Mouse (Mus musculus) spleen, postnatal 10 days (tissue): ENCODE results near the gene 4930544D05Rik.
A peak's percentile ranks its signal among the peaks of the same experiment; 100 is the strongest.

Experiments used
- DNase-seq, 2 experiments: peaks; one replicate each; pipeline ENCODE4 v3.0.0; 2021 to 2022; ENCODE audit warnings: low spot score in 2 of 2

The 4930544D05Rik gene

GRCm38 (mm10) chr11:70598451-70598953 is 17.1 kb upstream of the 4930544D05Rik start:
- DNase-seq, result no peak

GRCm38 (mm10) chr11:70605024-70605566 is 10.6 kb upstream of the 4930544D05Rik start:
- DNase-seq, result peak; percentile 54 to 79

GRCm38 (mm10) chr11:70606717-70607116 is 8.9 kb upstream of the 4930544D05Rik start:
- no peak for DNase-seq

DNA sequence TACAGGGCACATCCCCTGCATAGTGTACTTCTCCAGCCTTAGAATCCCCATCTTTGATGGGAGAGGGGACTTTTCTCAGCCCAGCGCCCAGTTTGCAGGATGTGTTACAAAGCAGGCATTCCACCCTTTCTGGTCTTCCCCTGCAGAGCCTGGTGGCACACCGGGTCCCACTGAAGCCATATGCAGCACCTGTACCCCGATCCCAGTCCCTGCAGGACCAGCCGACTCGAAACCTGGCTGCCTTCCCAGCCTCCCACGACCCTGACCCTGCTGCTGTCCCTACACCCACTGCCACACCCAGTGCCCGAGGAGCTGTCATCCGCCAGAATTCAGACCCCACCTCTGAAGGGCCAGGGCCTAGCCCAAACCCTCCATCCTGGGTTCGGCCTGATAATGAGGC is 8.0 kb upstream of the 4930544D05Rik start:
- DNase-seq, result no peak

- DNase-seq, result peak; percentile 14 to 72
Measured at GRCm38 (mm10) chr11:70608381-70609066, 7.1 kb upstream of the 4930544D05Rik start.

GRCm38 (mm10) chr11:70610752-70611151 is 4.9 kb upstream of the 4930544D05Rik start:
- DNase-seq, result no peak

DNA sequence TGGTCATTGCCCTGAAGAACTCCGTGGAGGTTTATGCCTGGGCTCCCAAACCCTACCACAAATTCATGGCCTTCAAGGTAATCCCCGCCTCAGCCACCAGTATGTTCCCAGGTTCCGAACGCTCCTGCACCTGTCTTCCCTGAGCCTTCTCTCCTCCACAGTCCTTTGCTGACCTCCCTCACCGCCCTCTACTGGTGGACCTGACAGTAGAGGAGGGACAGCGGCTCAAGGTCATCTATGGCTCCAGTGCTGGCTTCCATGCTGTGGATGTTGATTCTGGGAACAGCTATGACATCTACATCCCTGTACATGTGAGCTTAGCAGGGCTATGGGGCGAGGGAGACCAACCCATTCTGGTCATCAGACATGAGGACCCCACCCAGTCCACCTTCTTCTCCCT is 3.1 kb upstream of the 4930544D05Rik start:
- DNase-seq, result no peak

GRCm38 (mm10) chr11:70615074-70615473 is 574 bp upstream of the 4930544D05Rik start:
- peak; percentile 48 to 79 for DNase-seq

GRCm38 (mm10) chr11:70619101-70619500 is 3.5 kb downstream of the 4930544D05Rik start, which contains the start of gene Chrne:
TSS of gene Chrne (minus strand) at chr11:70619216.
- DNase-seq, result no peak

DNA sequence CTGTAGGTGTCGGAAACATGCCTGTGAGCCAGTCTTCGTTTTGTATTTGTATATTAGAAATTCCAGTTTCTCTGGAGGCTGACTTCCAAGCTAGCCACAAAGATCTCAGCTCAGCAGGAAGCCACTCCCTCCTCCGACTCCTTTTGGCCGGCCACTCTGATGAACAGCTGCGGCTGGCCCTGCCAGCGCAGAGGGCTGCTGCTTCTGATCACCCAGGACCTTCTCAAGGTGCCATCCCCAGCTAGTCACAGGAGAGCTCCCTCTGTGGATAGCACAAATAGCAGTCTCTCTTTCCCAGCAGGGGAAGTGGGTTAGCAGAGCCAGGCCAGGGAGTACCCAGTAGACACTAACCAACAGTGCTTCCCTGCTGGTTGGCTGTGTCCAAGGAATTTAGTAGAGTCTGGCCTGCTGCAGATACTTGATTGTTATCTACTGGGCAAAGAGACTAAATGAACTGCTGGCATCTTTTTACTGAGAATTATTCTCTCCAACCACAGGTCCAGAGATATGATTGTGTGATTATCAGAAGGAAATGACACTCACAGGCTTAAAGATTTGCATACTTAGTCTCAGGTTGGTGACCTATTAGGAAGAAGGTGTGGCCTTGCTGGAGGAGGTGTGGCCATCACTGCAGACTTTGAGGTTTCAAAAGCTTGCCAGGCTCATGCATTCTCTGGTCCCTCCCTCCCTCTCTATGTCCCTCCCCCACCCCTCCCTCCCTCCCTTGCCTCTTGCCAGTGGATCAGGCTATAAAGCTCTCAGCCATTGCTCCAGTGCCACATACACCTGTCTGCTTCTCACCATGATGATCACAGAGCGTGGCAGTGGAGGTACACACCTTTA is 6.5 kb downstream of the 4930544D05Rik start:
- no peak for DNase-seq

DNA sequence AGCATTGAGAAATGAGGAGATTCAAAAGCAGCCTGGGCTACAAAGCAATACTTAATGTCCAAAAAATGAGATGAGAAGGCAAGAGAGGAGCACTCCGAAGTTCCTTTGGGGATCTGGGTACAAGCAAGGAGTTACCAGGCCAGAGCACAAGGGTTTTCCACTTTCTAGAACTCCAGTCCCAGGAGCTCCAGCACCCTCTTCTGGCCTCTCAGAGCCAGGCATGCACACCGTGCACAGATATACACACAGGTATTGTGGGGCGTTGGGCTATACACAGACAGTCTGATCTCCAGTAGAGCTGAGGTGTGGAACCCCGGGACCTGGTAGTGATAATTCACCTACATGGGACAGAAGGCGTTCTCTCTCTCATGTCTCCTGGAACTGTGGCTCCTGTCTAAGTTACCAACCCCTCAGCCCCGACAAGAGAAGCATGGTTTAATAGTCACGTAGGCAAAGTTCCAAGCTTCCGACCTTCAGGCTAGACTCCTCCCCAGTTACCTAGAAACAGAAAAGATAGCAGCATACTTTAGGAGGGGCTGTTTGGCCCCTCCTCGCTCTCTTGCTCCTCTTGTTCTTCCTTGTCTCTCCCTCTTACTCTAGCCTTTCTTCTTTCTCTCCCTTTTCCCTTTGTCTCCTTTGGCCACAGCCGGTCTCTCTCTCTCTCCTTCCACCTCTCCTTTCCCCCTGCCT is 7.5 kb downstream of the 4930544D05Rik start:
- no peak for DNase-seq

- peak; percentile 49 to 83 for DNase-seq
Measured at GRCm38 (mm10) chr11:70625473-70625872, 9.8 kb downstream of the 4930544D05Rik start.

- DNase-seq, result no peak
Measured at GRCm38 (mm10) chr11:70626877-70627276, 11.2 kb downstream of the 4930544D05Rik start.

- DNase-seq, result no peak
Measured at GRCm38 (mm10) chr11:70628431-70628830, 12.8 kb downstream of the 4930544D05Rik start.

GRCm38 (mm10) chr11:70629557-70629956 is 13.9 kb downstream of the 4930544D05Rik start:
- peak in 1 of 2 experiments; percentile 61 for DNase-seq

DNA sequence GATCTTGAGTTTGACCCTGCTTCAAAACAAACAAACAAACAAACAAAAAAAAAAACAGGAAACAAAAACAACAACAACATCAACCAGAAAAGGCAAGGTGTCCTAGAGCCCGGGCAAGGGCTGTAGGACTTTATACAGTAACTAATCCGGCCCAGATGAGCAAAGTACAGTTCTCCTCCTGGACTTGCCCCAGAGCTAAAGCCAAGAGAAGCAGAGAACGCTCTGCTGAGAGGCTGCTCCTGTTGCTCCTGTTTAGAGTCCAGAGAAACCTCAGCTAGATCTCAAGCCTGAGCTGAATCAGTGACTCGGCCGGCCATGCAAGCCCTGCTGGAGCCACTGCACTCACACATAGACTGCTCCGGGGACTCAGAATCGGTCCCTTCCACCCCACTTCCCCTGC is 14.5 kb downstream of the 4930544D05Rik start:
- DNase-seq, result no peak

DNA sequence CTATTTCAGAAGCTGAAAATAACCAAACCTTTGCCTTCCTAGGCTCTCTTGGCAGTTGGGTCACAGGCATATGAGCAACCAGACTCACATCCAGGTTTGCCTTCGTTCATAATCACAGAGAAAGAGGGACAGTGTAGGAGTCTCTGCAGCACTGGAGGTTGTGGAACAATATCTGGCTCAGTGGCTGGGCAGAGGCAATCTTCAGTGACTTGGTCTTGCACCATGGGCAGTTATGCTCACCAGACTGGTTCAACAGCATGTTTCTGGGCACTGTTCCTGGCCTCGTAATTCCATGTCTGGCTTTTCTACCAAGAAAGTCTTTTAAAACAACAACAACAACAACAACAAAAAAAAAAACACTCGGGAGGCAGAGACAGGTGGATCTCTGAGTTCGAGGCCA is 20.0 kb downstream of the 4930544D05Rik start:
- no peak for DNase-seq

DNA sequence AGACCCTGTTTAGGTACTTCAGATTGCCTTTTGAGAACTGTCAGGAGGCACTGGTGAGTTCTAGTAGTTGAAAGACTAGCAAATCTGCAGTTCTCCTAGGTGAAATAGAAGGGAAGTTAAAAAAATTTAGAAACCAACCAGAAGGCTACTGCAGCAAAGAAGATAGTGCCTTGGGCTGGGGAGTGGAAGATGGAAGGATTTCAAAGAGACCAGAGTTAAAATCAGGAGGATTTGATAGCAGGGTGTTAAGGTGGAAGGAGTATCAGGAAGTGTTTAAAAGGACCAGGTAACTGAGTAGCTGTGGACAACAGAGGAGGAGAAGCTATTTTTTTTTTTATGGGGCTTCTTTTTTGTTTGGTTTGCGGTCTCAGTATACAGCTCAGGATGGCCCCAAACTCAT is 22.1 kb downstream of the 4930544D05Rik start:
- no peak for DNase-seq

DNA sequence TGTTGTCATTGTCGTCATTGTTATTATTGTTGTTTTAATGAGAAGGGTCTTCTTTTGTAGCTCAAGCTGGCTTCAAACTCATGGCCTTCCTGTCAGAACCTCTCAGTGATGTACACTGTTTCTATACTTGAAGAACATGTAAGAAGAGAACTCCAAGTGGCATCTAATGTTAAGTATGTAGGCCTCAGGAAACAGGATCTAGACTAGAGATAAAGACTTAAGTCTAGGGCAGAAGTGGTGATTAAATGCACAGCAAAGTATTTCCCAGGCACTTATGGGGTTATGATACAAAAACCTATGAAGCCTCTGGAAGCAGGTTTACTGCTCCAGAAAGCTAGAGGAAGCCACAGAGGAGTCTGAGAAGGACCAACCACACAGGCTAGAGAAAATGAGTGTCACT is 22.6 kb downstream of the 4930544D05Rik start:
- no peak for DNase-seq

GRCm38 (mm10) chr11:70638714-70639278 is 23.1 kb downstream of the 4930544D05Rik start, which contains the start of gene Gp1ba:
TSS of gene Gp1ba (plus strand) at chr11:70639122.
- no peak for DNase-seq

DNA sequence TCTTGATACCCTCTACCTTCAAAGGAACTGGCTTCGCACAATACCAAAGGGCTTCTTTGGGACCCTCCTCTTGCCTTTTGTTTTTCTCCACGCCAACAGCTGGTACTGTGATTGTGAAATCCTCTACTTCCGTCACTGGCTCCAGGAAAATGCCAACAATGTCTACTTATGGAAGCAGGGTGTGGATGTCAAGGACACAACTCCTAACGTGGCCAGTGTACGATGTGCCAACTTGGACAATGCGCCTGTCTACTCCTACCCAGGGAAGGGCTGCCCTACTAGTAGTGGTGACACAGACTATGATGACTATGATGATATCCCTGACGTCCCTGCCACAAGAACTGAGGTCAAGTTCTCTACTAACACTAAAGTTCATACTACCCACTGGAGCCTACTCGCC is 24.3 kb downstream of the 4930544D05Rik start:
- no peak for DNase-seq
